Mouse (Mus musculus) spleen, adult 2 months (tissue): ENCODE data around the gene Fignl1. TPM values are rescaled to one million over a fixed set of nuclear protein-coding genes. Genes with fewer than 3 reads are reported as not detected.
A peak's percentile ranks its signal among the peaks of the same experiment; 100 is the strongest.

Source experiments
- DNase-seq, 2 experiments: peaks; one replicate each; pipeline versions ENCODE4 v3.0.0 to v3.0.0-alpha.2; 2012 to 2021; ENCODE audit warnings: low spot score in 2 of 2, low read depth in 1 of 2
- H3K27ac ChIP-seq: fragments of 200-500 bp; 2 replicates; pipeline ENCODE4 v1.5.1; 2012; ENCODE audit warnings: low read length, inconsistent platforms; ENCODE audit not compliant: insufficient read depth
- H3K27me3 ChIP-seq: fragments of 200-500 bp; 2 replicates; pipeline ENCODE4 v1.6.1; 2012; ENCODE audit warnings: mild to moderate bottlenecking, moderate library complexity, low read length, inconsistent platforms; ENCODE audit not compliant: control insufficient read depth, insufficient read depth
- H3K36me3 ChIP-seq: fragments of 200-500 bp; 2 replicates; pipeline ENCODE4 v1.6.1; 2012; ENCODE audit warnings: mild to moderate bottlenecking, low read length, inconsistent platforms; ENCODE audit not compliant: control insufficient read depth, insufficient read depth
- H3K4me1 ChIP-seq: fragments of 200-500 bp; 2 replicates; pipeline ENCODE4 v1.6.1; 2011; ENCODE audit warnings: inconsistent platforms; ENCODE audit not compliant: control insufficient read depth, insufficient read depth, insufficient read length
- H3K4me3 ChIP-seq: fragments of 200-500 bp; 2 replicates; pipeline ENCODE4 v1.5.1; 2011; ENCODE audit warnings: mild to moderate bottlenecking, inconsistent platforms; ENCODE audit not compliant: insufficient read depth, insufficient read length; ENCODE audit errors: extremely low read depth
- CTCF ChIP-seq: fragments of 200-500 bp; IDR thresholded peaks from 2 replicates; pipeline ENCODE4 v1.5.1; 2011; ENCODE audit warnings: mild to moderate bottlenecking, inconsistent platforms; ENCODE audit not compliant: insufficient read depth, insufficient read length, insufficient replicate concordance; ENCODE audit errors: extremely low read depth
- POLR2A ChIP-seq: fragments of 200-500 bp; IDR thresholded peaks from 2 replicates; pipeline ENCODE4 v1.6.1; 2011; ENCODE audit warnings: low read depth, low read length, inconsistent platforms
- WGBS: fragments of 180-500 bp; shearing (Covaris S2); methylation state at CpG from one replicate; pipeline ENCODE4 v1.1.7; 2018; 5-methylcytosine and 5-hydroxymethylcytosine counted together
- polyA plus RNA-seq: library from polyadenylated mRNA; depleted of rRNA; stranded (reverse); fragments of >200 nt; gene quantifications from 2 replicates; pipeline ENCODE4 v1.2.3, GENCODE M21; 2012; rRNA removed

Fignl1 gene
- polyA plus RNA-seq, 1 experiment, result 4.0 TPM

DNA sequence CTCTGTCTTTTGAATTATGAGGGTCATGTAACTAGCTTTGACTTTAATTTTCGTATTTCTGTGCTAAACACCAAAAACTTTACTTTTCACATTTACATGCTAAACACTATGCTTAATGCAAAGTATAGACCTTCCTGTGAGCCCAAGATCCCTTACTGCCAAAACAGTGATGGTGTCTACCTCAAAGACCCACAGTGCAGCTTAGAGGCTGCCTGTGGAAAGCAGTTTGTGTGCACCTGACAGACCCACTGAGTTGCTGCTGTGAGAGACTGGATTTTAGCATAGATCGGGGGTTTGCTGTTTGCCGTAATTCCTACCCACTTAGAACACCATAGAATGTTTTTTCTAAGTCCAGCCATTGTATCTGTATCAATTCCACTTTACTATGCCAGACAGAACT, 69.7 kb downstream of the Fignl1 start:
- TF ChIP-seq CTCF (no peak), POLR2A (no peak)
- Histone ChIP-seq H3K36me3 (peaks cover 10% of the 10 kb centered on the region), H3K4me1 (peaks cover 32% of the 10 kb centered on the region), H3K27me3 (no peaks in the 10 kb centered on the region), H3K4me3 (no peak overlapping the region), H3K27ac (0 out of 2 replicates have a peak overlapping the region, but pooled peaks have one; percentile 20)
- 87% methylated on average over 3 of the region's 3 CpGs for WGBS
- no peak for DNase-seq

DNA sequence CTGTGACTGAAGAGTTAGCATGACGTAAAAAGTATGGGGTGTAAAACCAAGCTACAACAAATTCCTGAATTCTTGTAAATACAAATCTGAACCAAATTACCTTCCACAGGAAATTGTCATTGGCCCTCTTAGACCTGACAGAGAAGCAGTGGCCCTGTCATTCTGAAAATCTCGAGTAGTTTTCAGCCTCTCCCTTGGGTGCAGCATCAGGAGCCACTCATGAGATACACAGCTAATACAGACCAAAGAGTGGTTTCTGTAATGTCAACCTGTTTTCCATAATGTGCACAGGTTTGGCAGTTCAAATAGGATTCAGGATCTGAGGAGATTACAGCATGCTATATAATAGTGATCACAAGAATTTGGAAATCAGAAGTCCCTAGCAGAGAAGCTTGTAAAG, 71.2 kb downstream of the Fignl1 start:
- TF ChIP-seq POLR2A, result no peak
- TF ChIP-seq CTCF, result no peak
- Histone ChIP-seq H3K27me3 (no peaks in the 10 kb centered on the region), H3K27ac (no peak overlapping the region), H3K4me3 (no peak overlapping the region), H3K36me3 (peaks cover 15% of the 10 kb centered on the region), H3K4me1 (peaks cover 32% of the 10 kb centered on the region)
- 57% methylated on average over 2 of the region's 2 CpGs for WGBS
- no peak for DNase-seq

Other genes starting within 250 kb of the Fignl1 start
- not detected in 2 replicates for gene 4930512M02Rik, start 181.1 kb downstream of the Fignl1 start, polyA plus RNA-seq
- gene Ikzf1, start 124.0 kb downstream of the Fignl1 start, polyA plus RNA-seq, result 258 and 419 TPM in 2 replicates
- 0.22 and 0.35 TPM in 2 replicates for gene Ddc, start 89.2 kb upstream of the Fignl1 start, polyA plus RNA-seq
- gene Grb10, start 229.7 kb upstream of the Fignl1 start, polyA plus RNA-seq, result 5.3 and 7.0 TPM in 2 replicates